Mouse (Mus musculus) bone marrow macrophage, adult 2 months (primary cell): ENCODE results near the gene Disc1.

Experiments used
- CTCF ChIP-seq: IDR thresholded peaks from 2 replicates; pipeline ENCODE4 v1.5.1; 2012; ENCODE audit warnings: low read depth, mild to moderate bottlenecking, low read length, moderate library complexity
- POLR2A ChIP-seq: IDR thresholded peaks from 2 replicates; pipeline ENCODE4 v1.6.1; 2012; ENCODE audit warnings: mild to moderate bottlenecking, low read depth, low read length, borderline replicate concordance

DNA sequence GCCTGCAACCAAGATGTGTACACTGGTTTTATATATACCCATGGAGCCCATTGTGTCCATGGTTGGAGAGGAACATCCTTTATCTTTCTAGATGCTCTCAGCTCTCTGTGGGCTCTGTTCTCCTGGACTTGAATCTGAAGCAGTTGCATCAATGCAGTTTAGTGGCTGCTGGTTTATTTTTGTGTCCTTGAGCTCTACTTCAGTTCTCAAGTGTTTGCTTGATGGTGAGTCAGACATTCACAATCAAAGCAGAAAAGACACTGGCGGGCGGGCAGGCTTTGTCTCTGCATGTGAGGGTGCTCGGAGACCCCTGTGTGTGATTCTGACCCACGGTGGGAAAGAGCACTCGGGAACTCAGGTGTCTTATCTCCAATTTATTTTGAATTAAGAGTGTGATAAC, 166.6 kb downstream of the Disc1 start:
- TF ChIP-seq CTCF (no peak), POLR2A (no peak)
